Comparison of ENCODE assay signal across 17 mouse cellular contexts in genomic region chr6:98994902-98995301, GRCm38 (mm10).
DNase-seq lines count a peak whose midpoint lies in the region; ATAC-seq and TF ChIP-seq lines count a peak whose summit lies in the region.
"Had no signal": no experiment of that assay in that cellular context is flagged by ENCODE, and none has a peak within 500 bp of the region (broad histone marks: within the 10 kb centered on the region; RNA-seq: fewer than 3 reads in every experiment).

No protein-coding gene starts in this region.

- H3K27ac ChIP-seq in hindbrain, embryonic 10.5 days, result peak overlapping the region; percentile 73
- H3K27ac ChIP-seq in hindbrain, embryonic 16.5 days (ENCODE audit: low read depth, low read length), result no peak overlapping the region
- H3K27ac ChIP-seq in spleen, adult 2 months (ENCODE audit: insufficient read depth, low read length), result peak overlapping the region; percentile 23
- peak overlapping the region; percentile 64 for H3K27ac ChIP-seq in hindbrain, embryonic 11.5 days (ENCODE audit: low read depth, low read length)
- H3K27ac ChIP-seq: embryonic facial prominence, embryonic 13.5 days; liver, embryonic 15.5 days; stomach, embryonic 15.5 days had no signal

- no peak for DNase-seq in hindbrain, embryonic 10.5 days (ENCODE audit: low spot score)
- peak; percentile 47 to 56 for DNase-seq in spleen, adult 2 months (ENCODE audit: low read depth in 1 of 2, low spot score in 2 of 2)
- no peak for DNase-seq in spleen, postnatal 4 days (ENCODE audit: low spot score in 2 of 2)
- no peak for DNase-seq in hindbrain, embryonic 11.5 days (ENCODE audit: low spot score)
- peak; percentile 78 for DNase-seq in splenic B cell, adult 2 months (ENCODE audit: low read depth, low spot score)
- no peak for DNase-seq in frontal cortex, postnatal 25 days (ENCODE audit: low spot score in 2 of 2)
- DNase-seq in ovary, postnatal 10 days (ENCODE audit: low spot score), result no peak
- DNase-seq: cerebellum, adult 11-12 months; gastrocnemius, postnatal 25 days; kidney, adult 18-20 months; kidney, postnatal 25 days; right cerebral cortex, postnatal 14 days; thymus, postnatal 25 days had no signal

- H3K9ac ChIP-seq in hindbrain, embryonic 16.5 days (ENCODE audit: low read depth, low read length), result no peak overlapping the region
- H3K9ac ChIP-seq in hindbrain, embryonic 11.5 days (ENCODE audit: low read depth, low read length), result no peak overlapping the region
- H3K9ac ChIP-seq: embryonic facial prominence, embryonic 13.5 days; liver, embryonic 15.5 days; stomach, embryonic 15.5 days had no signal

- H3K4me3 ChIP-seq in hindbrain, embryonic 10.5 days, result no peak overlapping the region
- no peak overlapping the region for H3K4me3 ChIP-seq in hindbrain, embryonic 16.5 days (ENCODE audit: low read length)
- H3K4me3 ChIP-seq in spleen, adult 2 months (ENCODE audit: extremely low read depth, insufficient read depth, insufficient read length), result no peak overlapping the region
- H3K4me3 ChIP-seq in hindbrain, embryonic 11.5 days (ENCODE audit: low read depth, low read length), result no peak overlapping the region
- H3K4me3 ChIP-seq: embryonic facial prominence, embryonic 13.5 days; liver, embryonic 15.5 days; stomach, embryonic 15.5 days had no signal

- H3K27me3 ChIP-seq in hindbrain, embryonic 10.5 days (ENCODE audit: insufficient read depth, poor library complexity, severe bottlenecking), result no peaks in the 10 kb centered on the region
- 0 out of 2 replicates have a peak, but pooled peaks cover 2% of the 10 kb centered on the region for H3K27me3 ChIP-seq in hindbrain, embryonic 16.5 days (replicated peaks; ENCODE audit: control insufficient read depth, insufficient read depth, low read length)
- H3K27me3 ChIP-seq in spleen, adult 2 months (ENCODE audit: control insufficient read depth, insufficient read depth, low read length), result no peaks in the 10 kb centered on the region
- no peaks in the 10 kb centered on the region for H3K27me3 ChIP-seq in hindbrain, embryonic 11.5 days (ENCODE audit: control insufficient read depth, insufficient read depth, low read length)
- no peaks in the 10 kb centered on the region for H3K27me3 ChIP-seq in splenic B cell, adult 2 months (ENCODE audit: control insufficient read depth, insufficient read depth, low read length, poor library complexity, severe bottlenecking)
- H3K27me3 ChIP-seq: embryonic facial prominence, embryonic 13.5 days; liver, embryonic 15.5 days; stomach, embryonic 15.5 days had no signal

- WGBS in hindbrain, embryonic 10.5 days, result 85% methylated on average over 4 of the region's 4 CpGs
- WGBS in hindbrain, embryonic 16.5 days, result 69% methylated on average over 4 of the region's 4 CpGs
- 43% methylated on average over 4 of the region's 4 CpGs for WGBS in spleen, adult 2 months
- WGBS in hindbrain, embryonic 11.5 days, result 86% methylated on average over 4 of the region's 4 CpGs

- ATAC-seq in hindbrain, embryonic 16.5 days, result no peak
- ATAC-seq in hindbrain, embryonic 11.5 days (ENCODE audit: low FRiP score), result no peak

- no peaks in the 10 kb centered on the region for H3K9me3 ChIP-seq in hindbrain, embryonic 10.5 days
- H3K9me3 ChIP-seq in hindbrain, embryonic 16.5 days (ENCODE audit: control insufficient read depth, low read length), result no peaks in the 10 kb centered on the region
- no peaks in the 10 kb centered on the region for H3K9me3 ChIP-seq in hindbrain, embryonic 11.5 days (ENCODE audit: control insufficient read depth, low read length)
- H3K9me3 ChIP-seq: embryonic facial prominence, embryonic 13.5 days; liver, embryonic 15.5 days; stomach, embryonic 15.5 days had no signal

- H3K4me1 ChIP-seq in hindbrain, embryonic 10.5 days (replicated peaks), result peaks cover 47% of the 10 kb centered on the region
- peaks cover 16% of the 10 kb centered on the region for H3K4me1 ChIP-seq in hindbrain, embryonic 16.5 days (ENCODE audit: control insufficient read depth, insufficient read depth, low read depth, low read length)
- H3K4me1 ChIP-seq in spleen, adult 2 months (ENCODE audit: control insufficient read depth, insufficient read depth, insufficient read length), result peaks cover 49% of the 10 kb centered on the region
- peaks cover 9% of the 10 kb centered on the region; the same call in 1 of the 2 replicates for H3K4me1 ChIP-seq in hindbrain, embryonic 11.5 days (replicated peaks; ENCODE audit: control insufficient read depth, insufficient read depth, low read length)

- no peak overlapping the region for H3K4me2 ChIP-seq in hindbrain, embryonic 16.5 days (ENCODE audit: low read length)
- H3K4me2 ChIP-seq in hindbrain, embryonic 11.5 days (replicated peaks; ENCODE audit: low read depth, low read length), result no peak overlapping the region
- H3K4me2 ChIP-seq: embryonic facial prominence, embryonic 13.5 days; liver, embryonic 15.5 days; stomach, embryonic 15.5 days had no signal

- no peak for TF ChIP-seq CTCF in spleen, adult 2 months (IDR thresholded peaks at IDR 0.05; ENCODE audit: extremely low read depth, insufficient read depth, insufficient read length, insufficient replicate concordance)

- H3K36me3 ChIP-seq in hindbrain, embryonic 10.5 days, result peaks cover 2% of the 10 kb centered on the region; the same call in 1 of the 2 replicates
- H3K36me3 ChIP-seq in hindbrain, embryonic 16.5 days (ENCODE audit: control insufficient read depth, insufficient read depth, low read length), result no peaks in the 10 kb centered on the region
- H3K36me3 ChIP-seq in spleen, adult 2 months (ENCODE audit: control insufficient read depth, insufficient read depth, low read length), result peaks cover 8% of the 10 kb centered on the region; the same call in 1 of the 2 replicates
- H3K36me3 ChIP-seq in hindbrain, embryonic 11.5 days (ENCODE audit: control insufficient read depth, insufficient read depth, low read length), result no peaks in the 10 kb centered on the region
- peaks cover 17% of the 10 kb centered on the region for H3K36me3 ChIP-seq in splenic B cell, adult 2 months (ENCODE audit: control insufficient read depth, insufficient read depth, low read length, poor library complexity, severe bottlenecking)
- H3K36me3 ChIP-seq: stomach, embryonic 15.5 days had no signal

- TF ChIP-seq POLR2A in spleen, adult 2 months (IDR thresholded peaks at IDR 0.05; ENCODE audit: low read depth, low read length), result no peak

Comparison
In these comparisons a context has a peak if more than half of its experiments do, and no peak if none do; other contexts are left out.
1. DNase-seq: peak in spleen, adult 2 months (2 of 2) and splenic B cell, adult 2 months (single experiment); none in hindbrain, embryonic 10.5 days (single experiment), spleen, postnatal 4 days (0 of 2), hindbrain, embryonic 11.5 days (single experiment), frontal cortex, postnatal 25 days (0 of 2) and ovary, postnatal 10 days (single experiment).